Mouse (Mus musculus) heart, embryonic 15.5 days (tissue): ENCODE data around the gene Dus2. TPM values are rescaled to one million over a fixed set of nuclear protein-coding genes. Genes with fewer than 3 reads are reported as not detected.

Experiments used
- ATAC-seq: fragments of 200-750 bp; cut with Nextera tagmentation; replicated peaks from 2 replicates; pipeline ENCODE4 v1.8.0; 2017; ENCODE audit warnings: low read depth, moderate TSS enrichment; ENCODE audit not compliant: insufficient number of reproducible peaks, insufficient read depth, low FRiP score
- H3K27ac ChIP-seq: fragments of 300-500 bp; sonication (generic); 2 replicates; pipeline ENCODE4 v1.5.1; 2015; ENCODE audit warnings: mild to moderate bottlenecking, inconsistent platforms
- H3K27me3 ChIP-seq: fragments of 300-500 bp; sonication (generic); 2 replicates; pipeline ENCODE4 v1.6.1; 2015; ENCODE audit warnings: inconsistent platforms
- H3K36me3 ChIP-seq: fragments of 300-500 bp; sonication (generic); 2 replicates; pipeline ENCODE4 v1.6.1; 2015; ENCODE audit warnings: mild to moderate bottlenecking, inconsistent platforms
- H3K4me1 ChIP-seq: fragments of 300-500 bp; sonication (generic); replicated peaks from 2 replicates; pipeline ENCODE4 v1.6.1; 2015; ENCODE audit warnings: inconsistent platforms
- H3K4me2 ChIP-seq: fragments of 300-500 bp; sonication (generic); 2 replicates; pipeline ENCODE4 v1.6.1; 2015; ENCODE audit warnings: inconsistent platforms, mild to moderate bottlenecking, moderate library complexity
- H3K4me3 ChIP-seq: fragments of 300-500 bp; sonication (generic); 2 replicates; pipeline ENCODE4 v1.5.1; 2015; ENCODE audit warnings: mild to moderate bottlenecking, inconsistent platforms
- H3K9ac ChIP-seq: fragments of 300-500 bp; sonication (generic); 2 replicates; pipeline ENCODE4 v1.6.1; 2015; ENCODE audit warnings: mild to moderate bottlenecking, inconsistent platforms
- H3K9me3 ChIP-seq: fragments of 300-500 bp; sonication (generic); replicated peaks from 2 replicates; pipeline ENCODE4 v1.6.1; 2016; ENCODE audit warnings: inconsistent platforms
- WGBS: fragments of 180-500 bp; shearing (Covaris S2); methylation state at CpG from one replicate; pipeline ENCODE4 v1.1.7; 2015; ENCODE audit warnings: mixed read lengths; 5-methylcytosine and 5-hydroxymethylcytosine counted together
- polyA plus RNA-seq: library from polyadenylated mRNA; unstranded; fragments of >200 nt; fragmentation: Nextera tagmentation; extraction: Ambion mirVana; gene quantifications from 2 replicates; pipeline ENCODE4 v1.2.1, GENCODE M21; 2015

The Dus2 gene
- polyA plus RNA-seq, 1 experiment from 2014 or later = 12.5 TPM

- ATAC-seq = no peak
- Histone ChIP-seq H3K4me3 (no peak overlapping the region), H3K4me2 (no peak overlapping the region), H3K9me3 (no peaks in the 10 kb centered on the region), H3K4me1 (no peaks in the 10 kb centered on the region), H3K36me3 (peaks cover 4% of the 10 kb centered on the region; the same call in 1 of the 2 replicates), H3K27ac (no peak overlapping the region), H3K27me3 (no peaks in the 10 kb centered on the region), H3K9ac (no peak overlapping the region)
- WGBS = 63% methylated on average over 3 of the region's 3 CpGs
These were observed 53.0 kb downstream of the Dus2 start for GRCm38 (mm10) chr8:106044151-106044550.

GRCm38 (mm10) chr8:106046872-106047559, 55.9 kb downstream of the Dus2 start:
- no peak overlapping the region for H3K27ac ChIP-seq
- H3K27me3 ChIP-seq = no peaks in the 10 kb centered on the region
- no peak overlapping the region for H3K4me3 ChIP-seq
- WGBS = 87% methylated on average over 11 of the region's 11 CpGs
- no peak overlapping the region for H3K4me2 ChIP-seq
- peaks cover 4% of the 10 kb centered on the region; the same call in 1 of the 2 replicates for H3K36me3 ChIP-seq
- H3K4me1 ChIP-seq = no peaks in the 10 kb centered on the region
- no peak overlapping the region for H3K9ac ChIP-seq
- no peak for ATAC-seq
- no peaks in the 10 kb centered on the region for H3K9me3 ChIP-seq

- no peak overlapping the region for H3K4me3 ChIP-seq
- H3K4me1 ChIP-seq = no peaks in the 10 kb centered on the region
- H3K27ac ChIP-seq = no peak overlapping the region
- no peak for ATAC-seq
- WGBS = 79% methylated on average over 5 of the region's 5 CpGs
- H3K4me2 ChIP-seq = no peak overlapping the region
- H3K9me3 ChIP-seq = no peaks in the 10 kb centered on the region
- H3K27me3 ChIP-seq = no peaks in the 10 kb centered on the region
- no peak overlapping the region for H3K9ac ChIP-seq
- H3K36me3 ChIP-seq = 0 out of 2 replicates have a peak, but pooled peaks cover 4% of the 10 kb centered on the region
These were observed 56.9 kb downstream of the Dus2 start for GRCm38 (mm10) chr8:106047854-106048630.

- no peak for ATAC-seq
- Histone ChIP-seq H3K4me3 (no peak overlapping the region), H3K9me3 (no peaks in the 10 kb centered on the region), H3K4me2 (no peak overlapping the region), H3K27me3 (no peaks in the 10 kb centered on the region), H3K9ac (no peak overlapping the region), H3K4me1 (no peaks in the 10 kb centered on the region), H3K36me3 (0 out of 2 replicates have a peak, but pooled peaks cover 2% of the 10 kb centered on the region), H3K27ac (no peak overlapping the region)
- 87% methylated on average over 6 of the region's 6 CpGs for WGBS
These were observed 58.7 kb downstream of the Dus2 start for GRCm38 (mm10) chr8:106049840-106050239.

- no peak for ATAC-seq
- H3K27ac ChIP-seq = no peak overlapping the region
- H3K4me3 ChIP-seq = no peak overlapping the region
- no peaks in the 10 kb centered on the region for H3K27me3 ChIP-seq
- no peaks in the 10 kb centered on the region for H3K9me3 ChIP-seq
- H3K4me1 ChIP-seq = no peaks in the 10 kb centered on the region
- WGBS = 78% methylated on average over 3 of the region's 3 CpGs
- H3K4me2 ChIP-seq = no peak overlapping the region
- no peak overlapping the region for H3K9ac ChIP-seq
- no peaks in the 10 kb centered on the region for H3K36me3 ChIP-seq
These were observed 59.9 kb downstream of the Dus2 start for GRCm38 (mm10) chr8:106051068-106051467.

GRCm38 (mm10) chr8:106052510-106053089, 61.5 kb downstream of the Dus2 start:
- Histone ChIP-seq H3K4me2 (no peak overlapping the region), H3K9ac (no peak overlapping the region), H3K4me3 (no peak overlapping the region), H3K27me3 (no peaks in the 10 kb centered on the region), H3K36me3 (no peaks in the 10 kb centered on the region), H3K27ac (no peak overlapping the region), H3K9me3 (no peaks in the 10 kb centered on the region), H3K4me1 (no peaks in the 10 kb centered on the region)
- ATAC-seq = no peak
- 89% methylated on average over 9 of the region's 9 CpGs for WGBS

GRCm38 (mm10) chr8:106054190-106054811, 63.2 kb downstream of the Dus2 start:
- Histone ChIP-seq H3K4me1 (peaks cover 9% of the 10 kb centered on the region; the same call in 1 of the 2 replicates), H3K27me3 (no peaks in the 10 kb centered on the region), H3K9ac (no peak overlapping the region), H3K4me3 (no peak overlapping the region), H3K27ac (peak overlapping the region; percentile 35; the same call in 1 of the 2 replicates), H3K4me2 (no peak overlapping the region), H3K9me3 (no peaks in the 10 kb centered on the region), H3K36me3 (no peaks in the 10 kb centered on the region)
- ATAC-seq = no peak
- 48% methylated on average over 6 of the region's 6 CpGs for WGBS

GRCm38 (mm10) chr8:106055038-106055437, 63.9 kb downstream of the Dus2 start:
- Histone ChIP-seq H3K27ac (no peak overlapping the region; the same call in 1 of the 2 replicates), H3K27me3 (no peaks in the 10 kb centered on the region), H3K4me1 (peaks cover 9% of the 10 kb centered on the region; the same call in 1 of the 2 replicates), H3K9ac (no peak overlapping the region), H3K4me3 (no peak overlapping the region), H3K4me2 (no peak overlapping the region), H3K36me3 (no peaks in the 10 kb centered on the region), H3K9me3 (no peaks in the 10 kb centered on the region)
- WGBS = 63% methylated on average over 3 of the region's 3 CpGs
- ATAC-seq = no peak

GRCm38 (mm10) chr8:106056455-106056982, 65.4 kb downstream of the Dus2 start:
- H3K27me3 ChIP-seq = no peaks in the 10 kb centered on the region
- H3K9me3 ChIP-seq = no peaks in the 10 kb centered on the region
- H3K36me3 ChIP-seq = no peaks in the 10 kb centered on the region
- H3K9ac ChIP-seq = no peak overlapping the region
- no peak overlapping the region for H3K4me2 ChIP-seq
- no peak for ATAC-seq
- no peak overlapping the region for H3K27ac ChIP-seq
- peaks cover 15% of the 10 kb centered on the region for H3K4me1 ChIP-seq
- no peak overlapping the region for H3K4me3 ChIP-seq
- 81% methylated on average over 4 of the region's 4 CpGs for WGBS

- peak; percentile 98 for ATAC-seq
- Histone ChIP-seq H3K36me3 (no peaks in the 10 kb centered on the region), H3K4me3 (peak within 1 kb of the TSS; percentile 95), H3K4me1 (peaks cover 26% of the 10 kb centered on the region), H3K27me3 (no peaks in the 10 kb centered on the region), H3K9ac (peak within 1 kb of the TSS; percentile 94), H3K4me2 (peak within 1 kb of the TSS; percentile 89), H3K27ac (peak within 1 kb of the TSS; percentile 97), H3K9me3 (no peaks in the 10 kb centered on the region)
- WGBS = 1% methylated on average over 52 of the region's 52 CpGs
These were observed 67.8 kb downstream of the Dus2 start, which contains the start of gene Nfatc3 for GRCm38 (mm10) chr8:106058731-106059612. TSS of gene Nfatc3 (plus strand) at chr8:106058840.
